Mouse (Mus musculus) adrenal gland, postnatal 14 days (tissue): ENCODE results near the gene Vwf. TPM values are rescaled to one million over a fixed set of nuclear protein-coding genes. Genes with fewer than 3 reads are reported as not detected.
A peak's percentile ranks its signal among the peaks of the same experiment; 100 is the strongest.

Experiments
- DNase-seq: peaks from one replicate; pipeline ENCODE4 v3.0.0; 2021; ENCODE audit warnings: mixed read lengths
- long read RNA-seq, 2 experiments: library from polyadenylated mRNA; stranded (forward); transcript quantifications; one replicate each; pipeline ENCODE4 v2.0.0; 2021
- total RNA-seq: library from RNA; stranded (reverse); gene quantifications from 2 replicates; pipeline ENCODE4 v1.2.3, GENCODE M21; 2021

The Vwf gene
- 18.5 and 30.6 TPM in 2 replicates for total RNA-seq
- long read RNA-seq, experiment 1, partial matches to known transcripts = 5 of 6 reads
- long read RNA-seq, experiment 1, other reads (novel, unspliced or antisense) = 1 of 6 reads
- long read RNA-seq, experiment 2, partial matches to known transcripts = 6 of 10 reads
- long read RNA-seq, experiment 2, other reads (novel, unspliced or antisense) = 2 of 10 reads

DNA sequence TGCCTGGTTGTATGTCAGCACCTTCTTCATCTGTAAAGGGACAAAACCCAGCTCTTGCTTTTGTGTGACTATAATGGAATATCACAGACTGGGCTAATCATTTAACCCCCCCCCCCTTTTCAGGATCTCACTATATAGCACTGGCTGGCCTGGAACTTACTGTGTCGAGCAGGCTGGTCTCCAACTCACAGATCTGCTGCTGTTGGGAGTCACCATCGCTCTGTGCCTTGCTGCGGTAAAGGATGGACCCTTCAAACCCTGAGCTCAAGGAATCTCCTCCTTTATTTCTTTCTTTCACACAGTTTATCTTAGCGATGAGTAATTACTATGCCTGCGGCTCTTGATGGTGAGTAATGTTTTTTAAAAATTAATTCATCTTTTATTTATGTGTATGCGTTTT, at the start of gene Vwf:
Vwf (plus strand) TSS at position 301 of the 400 bp plus-strand sequence.
- no peak for DNase-seq

DNA sequence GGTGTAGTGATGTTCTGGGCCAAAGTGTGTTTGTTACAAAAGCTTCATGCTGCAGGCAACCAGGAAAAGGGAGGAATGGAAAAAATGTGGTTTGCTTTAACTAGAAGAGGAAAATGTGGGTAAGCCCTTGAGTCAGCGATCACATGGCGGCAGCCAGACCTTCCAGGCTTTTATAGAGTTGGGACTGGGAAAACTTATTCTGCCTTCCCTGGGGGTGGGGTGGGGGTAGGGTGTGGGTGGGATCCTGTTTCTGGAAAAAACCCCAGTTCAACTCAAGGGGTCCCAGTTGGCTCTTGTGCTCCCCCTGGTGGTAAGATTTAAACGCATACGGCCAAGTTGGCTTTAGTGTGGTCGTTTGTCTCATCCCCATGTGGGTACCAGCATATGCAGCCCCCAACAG, 48.5 kb upstream of the Vwf start:
- peak; percentile 28 for DNase-seq

DNA sequence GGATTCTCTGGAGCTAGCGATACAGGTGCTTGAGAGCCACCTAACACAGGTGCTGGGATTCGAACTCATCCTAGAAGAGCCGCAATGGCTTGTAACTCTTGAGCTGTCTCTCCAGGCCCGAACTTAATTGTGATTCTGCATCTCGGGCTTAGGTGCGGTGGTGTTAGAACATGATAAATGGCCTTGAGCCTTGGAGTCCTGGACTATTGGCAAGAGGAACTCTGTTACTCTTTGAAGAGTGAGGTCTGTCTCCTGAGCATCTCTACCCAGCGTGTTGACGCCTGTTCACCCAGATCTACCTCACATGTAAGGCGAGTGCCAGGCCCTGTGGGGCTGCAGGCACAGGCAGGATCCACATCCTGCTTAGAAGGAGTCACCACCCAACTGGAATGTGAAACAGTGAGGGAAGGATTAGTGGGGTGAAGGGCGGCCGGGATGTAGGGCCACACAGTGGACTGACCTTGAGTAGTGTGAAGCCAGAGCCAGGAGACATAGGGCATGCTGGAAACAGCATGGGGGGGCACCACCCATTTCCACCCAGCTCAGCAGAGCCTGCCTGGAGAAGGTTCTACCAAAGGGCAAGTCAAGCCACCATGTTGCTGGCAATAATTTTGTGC, 43.3 kb upstream of the Vwf start:
- DNase-seq = no peak

DNA sequence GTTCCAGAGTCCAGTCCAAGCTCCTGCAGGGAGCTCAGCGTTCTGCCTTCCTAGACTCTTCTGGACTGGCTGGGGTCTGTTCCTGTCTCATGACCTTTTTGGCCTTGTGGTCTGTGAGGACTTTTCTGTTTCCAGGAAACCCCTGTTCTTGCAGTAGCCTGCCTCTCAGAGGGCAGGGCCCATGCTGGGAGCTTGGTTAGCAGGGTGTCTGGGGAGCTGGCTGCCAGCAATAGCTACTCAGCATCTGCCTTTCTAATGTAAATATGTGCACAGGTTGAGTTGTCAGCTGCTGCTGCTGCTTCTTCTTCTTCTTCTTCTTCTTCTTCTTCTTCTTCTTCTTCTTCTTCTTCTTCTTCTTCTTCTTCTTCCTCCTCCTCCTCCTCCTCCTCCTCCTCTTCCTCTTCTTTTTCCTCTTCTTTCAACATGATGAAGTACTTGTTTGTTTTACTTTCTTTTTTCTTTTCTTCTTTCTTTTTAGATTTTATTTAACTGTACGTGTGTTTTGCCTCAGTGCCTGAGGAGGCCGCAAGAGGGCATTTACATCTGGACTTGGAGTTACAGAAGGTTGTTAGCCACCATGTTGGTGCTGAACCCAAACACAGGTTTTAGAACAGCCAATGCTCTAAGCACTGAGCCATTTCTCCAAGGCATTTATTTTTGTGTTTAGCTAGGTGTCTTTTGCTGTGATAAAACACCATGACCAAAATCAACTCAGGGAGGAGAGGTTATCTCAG, 41.8 kb upstream of the Vwf start:
- DNase-seq = no peak

DNA sequence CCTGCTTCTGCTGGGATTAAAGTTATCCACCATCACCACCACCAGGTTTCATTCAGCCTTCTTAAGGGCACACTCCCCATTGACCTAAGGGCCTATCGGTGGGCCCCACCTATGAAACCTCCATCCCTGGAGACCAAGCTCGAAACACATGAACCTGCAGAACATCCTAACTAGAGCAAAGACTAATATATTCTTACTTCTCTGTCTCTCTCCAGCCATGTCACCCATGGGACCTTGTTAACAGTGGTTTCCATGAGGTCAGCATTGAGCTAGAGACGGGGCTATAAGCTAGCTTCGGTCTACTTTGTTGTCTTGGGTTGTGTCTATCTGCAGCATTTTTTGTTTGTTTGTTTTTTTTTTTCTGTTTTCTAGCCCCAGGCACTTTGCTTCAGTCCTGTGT, 40.1 kb upstream of the Vwf start:
- no peak for DNase-seq

DNA sequence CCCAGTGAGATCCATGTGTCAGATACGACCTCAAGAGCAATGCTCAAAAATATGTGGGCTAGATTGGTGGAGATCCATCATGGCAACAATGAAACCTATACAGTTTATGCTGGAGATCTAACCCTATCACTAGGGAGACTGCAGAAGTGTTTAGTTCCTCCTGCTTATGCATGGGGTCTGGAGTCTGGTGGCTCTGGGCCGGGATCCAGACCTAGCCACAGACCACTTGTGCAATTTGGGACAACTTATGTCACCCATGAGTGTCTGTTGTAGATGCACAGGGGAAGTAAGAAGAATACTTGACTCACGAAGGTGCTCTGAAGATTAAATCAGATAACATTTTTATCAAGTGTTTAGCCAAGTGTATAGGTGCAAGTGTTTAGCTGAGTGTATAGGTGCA, 36.8 kb upstream of the Vwf start:
- DNase-seq = no peak

DNA sequence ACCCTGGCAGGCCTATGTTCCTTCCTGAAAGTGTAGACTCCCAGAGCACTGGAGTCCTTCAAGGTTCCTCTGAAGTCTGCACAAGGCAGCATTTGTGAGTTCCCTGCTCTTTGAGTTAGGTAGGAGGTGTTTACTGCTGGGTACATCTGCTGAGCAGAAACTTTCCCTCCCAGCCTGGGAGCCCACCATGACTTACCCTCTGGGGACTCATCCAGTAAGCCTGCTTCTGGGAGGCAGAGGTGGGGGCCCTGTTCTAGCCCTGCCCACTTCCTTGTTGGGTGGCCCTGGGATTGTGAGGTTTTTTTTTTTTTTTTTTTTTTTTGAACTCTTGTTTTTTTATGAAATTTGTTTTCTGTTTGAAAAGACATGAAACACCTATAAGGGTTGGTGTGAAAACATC, 35.9 kb upstream of the Vwf start:
- DNase-seq = no peak

DNA sequence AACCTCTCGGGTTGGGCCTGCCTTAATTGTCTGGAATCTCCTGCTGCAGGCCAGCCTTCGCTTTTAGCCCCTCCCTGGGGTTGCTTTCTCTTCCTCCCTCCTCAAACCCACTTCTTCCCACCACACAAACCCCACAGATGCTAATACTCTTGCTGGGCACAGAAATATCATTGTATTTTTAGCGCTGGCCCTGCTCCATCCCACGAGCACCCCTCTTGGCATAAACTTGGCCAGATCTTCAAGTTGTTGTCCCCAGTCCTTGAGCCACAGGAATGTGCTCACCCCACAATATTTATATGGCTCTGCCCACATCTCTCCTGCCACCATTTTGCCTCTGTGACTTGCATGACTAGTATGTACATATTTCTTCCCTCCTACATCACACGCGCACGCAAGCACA, 35.4 kb upstream of the Vwf start:
- no peak for DNase-seq

DNA sequence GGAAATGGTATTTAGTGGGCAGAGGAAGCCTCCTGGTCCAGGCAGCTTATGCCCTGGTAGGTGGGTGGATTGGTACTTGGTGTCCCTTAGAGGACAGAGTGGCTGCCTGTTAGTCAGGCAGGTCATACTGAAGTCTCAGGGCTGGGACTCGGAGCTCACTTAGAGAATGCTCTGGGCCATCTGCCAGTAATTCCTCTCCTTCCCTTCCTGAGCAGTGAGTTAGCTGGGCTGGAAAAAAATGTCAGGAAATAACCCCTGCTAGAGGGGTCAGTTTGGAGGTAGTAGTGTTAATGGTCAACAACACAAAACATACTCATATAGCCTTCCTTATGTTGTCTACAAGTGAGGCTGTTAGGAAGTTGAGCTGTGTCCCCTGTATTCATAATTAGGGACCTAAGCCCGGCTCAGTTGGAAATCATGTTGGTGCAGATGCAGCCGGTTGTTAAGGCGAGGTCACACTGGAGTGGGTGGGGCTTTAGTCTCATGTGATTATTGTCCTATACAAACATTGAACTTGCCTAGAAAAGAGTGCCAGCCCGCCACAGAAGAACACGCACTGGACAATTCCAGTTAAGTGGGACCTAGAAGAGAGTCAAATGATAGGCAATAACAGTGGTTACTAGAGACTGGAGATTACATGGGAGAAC, 33.5 kb upstream of the Vwf start:
- peak; percentile 47 for DNase-seq

DNA sequence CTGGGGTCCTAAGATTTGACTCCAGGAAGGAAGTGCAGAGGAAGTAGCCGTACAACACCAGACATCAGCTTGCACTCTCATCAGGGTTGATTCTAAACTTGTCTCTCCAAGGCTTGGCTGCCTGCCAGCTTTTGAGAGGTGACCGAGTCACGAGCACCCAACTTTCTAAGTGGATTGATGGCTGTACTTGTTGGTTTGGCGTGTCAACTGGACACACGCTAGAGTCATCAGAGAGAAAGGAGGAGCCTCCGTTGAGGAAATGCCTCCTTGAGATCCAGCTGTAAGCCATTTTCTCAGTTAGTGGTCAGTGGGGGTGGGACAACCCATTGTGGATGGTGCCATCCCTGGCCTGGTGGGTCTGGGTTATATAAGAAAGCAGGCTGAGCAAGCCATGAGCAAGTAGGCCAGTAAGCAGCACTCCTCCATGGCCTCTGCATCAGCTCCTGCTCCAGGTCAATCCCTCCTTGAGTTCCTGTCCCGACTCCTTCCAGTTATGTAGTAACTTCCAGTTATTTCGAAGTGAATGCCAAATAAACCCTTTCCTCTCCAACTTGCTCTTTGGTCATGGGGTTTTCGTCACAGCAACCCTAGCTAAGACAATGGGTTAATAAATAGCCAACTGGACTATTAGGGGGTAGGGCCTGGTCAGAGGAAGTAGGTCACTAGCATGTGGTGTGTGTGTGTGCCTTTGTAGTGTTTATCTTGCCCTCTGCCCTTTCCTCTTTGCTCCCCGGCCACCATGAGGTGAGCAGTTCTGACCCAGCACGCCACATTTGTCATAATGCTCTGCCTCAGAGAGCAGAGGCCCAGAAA, 30.9 kb upstream of the Vwf start:
- DNase-seq = peak; percentile 70

DNA sequence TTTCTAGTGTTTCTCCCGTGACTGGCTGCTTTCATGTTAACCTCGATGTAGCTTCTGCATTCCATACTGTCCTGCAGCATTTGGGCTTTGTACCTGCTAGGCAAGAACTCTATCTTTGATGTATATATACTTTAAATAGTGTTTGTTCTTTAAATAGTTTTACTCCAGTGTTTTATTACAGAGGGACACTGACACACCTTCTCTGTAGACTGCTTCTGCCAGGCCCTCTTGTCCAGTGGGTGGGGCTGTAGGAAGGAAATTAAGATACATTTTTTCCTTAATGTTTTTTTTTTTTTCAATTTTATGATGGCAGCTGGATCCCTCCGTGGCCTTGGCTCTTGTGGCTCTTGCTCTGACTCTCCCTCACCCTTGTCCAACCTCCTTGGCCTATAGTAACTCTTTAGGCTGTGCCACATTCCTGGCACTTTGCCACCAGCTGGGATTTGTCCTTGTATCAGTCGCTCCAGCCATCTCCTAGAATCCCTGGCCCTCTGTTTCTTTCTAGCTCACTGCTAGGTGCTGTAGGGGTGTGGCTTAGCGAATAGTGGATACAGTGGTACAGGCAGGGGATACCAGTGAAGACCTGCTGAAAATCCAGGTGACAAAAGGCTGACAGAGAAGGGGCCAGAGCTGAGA, 24.9 kb upstream of the Vwf start:
- DNase-seq = peak; percentile 45

DNA sequence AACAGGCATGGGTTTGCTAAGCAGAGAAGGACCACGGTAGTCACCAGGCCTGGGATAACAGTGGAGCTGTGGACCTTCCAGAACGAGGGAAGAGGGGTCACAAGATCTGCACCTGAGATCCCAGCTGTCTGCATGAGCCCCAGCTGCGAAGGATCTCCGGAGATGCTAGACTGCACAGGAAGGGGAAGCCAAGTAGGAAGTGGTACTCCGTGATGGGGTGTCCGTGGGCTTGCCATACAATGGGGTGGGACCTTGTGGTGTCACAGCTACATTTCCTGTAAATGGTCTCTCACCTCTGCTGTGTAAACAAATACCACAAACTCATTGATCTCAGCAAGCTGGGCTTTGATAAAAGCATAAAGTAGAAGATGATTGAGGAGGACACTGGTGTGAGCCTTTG, 22.5 kb upstream of the Vwf start:
- no peak for DNase-seq

DNA sequence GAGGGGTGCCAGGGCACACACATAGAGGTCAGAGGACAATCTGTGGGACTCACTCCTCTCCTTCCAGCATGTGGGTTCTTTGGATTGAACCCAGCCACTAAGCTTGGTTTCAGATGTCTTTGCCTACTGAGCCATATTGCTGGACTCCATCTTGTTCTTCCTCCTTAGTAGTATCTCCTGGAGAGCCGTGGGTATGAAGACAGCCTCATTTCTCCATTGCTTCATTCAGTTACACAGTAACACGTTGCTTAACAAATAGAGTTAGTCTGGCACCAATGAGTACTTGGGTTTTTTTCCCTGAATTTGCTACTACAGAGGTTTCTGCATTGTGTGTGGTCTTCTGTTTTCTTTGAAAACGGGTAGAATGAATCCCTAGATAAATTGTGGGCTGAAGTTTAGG, 20.5 kb upstream of the Vwf start:
- DNase-seq = no peak

DNA sequence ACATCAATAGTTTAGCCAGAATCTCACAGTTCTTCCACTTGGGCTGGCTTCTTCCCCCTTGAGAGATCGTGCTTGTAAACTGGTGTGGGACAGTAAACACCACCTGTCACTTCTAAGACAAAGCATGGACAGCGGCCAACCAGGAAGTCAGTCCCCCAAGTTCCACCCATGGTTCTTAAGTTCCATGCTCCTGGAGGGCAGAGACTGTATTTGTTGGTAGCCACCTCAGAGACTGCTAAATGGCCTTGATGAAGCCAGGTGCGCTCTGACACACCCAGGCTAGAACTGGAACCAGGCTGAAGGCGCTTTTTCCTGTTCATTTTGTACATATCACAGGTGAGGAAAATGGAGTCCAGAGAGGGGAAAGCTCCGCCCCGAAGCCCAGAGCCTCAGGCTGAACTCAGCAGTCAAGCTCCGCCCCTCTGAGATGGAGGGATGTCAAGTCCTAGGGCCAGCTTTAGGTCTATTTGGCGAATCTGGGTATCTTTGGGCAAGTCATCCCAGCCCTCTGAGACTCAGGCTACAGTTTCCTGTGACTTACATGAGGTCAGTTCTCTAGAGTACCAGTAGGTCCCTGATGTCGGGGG, 17.9 kb upstream of the Vwf start:
- no peak for DNase-seq

DNA sequence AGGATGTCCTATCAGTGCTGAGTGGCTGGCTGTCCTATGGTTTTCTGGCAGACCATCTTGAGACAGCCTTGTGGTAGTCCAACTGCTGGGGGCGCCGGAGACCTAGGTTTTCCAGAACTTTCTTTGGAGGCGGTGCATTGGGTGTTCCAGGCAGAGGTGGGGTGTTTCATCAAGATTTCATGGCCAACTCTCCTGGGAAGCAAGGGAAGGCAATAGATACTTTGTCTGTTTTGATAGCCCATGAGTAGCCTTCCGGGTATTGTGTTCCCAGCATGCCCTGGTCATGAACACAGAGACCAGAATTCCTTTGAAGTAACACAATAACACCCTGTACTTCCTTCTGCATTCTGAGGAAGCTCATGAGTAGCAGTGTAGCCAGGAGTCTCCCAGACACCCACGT, 17.1 kb upstream of the Vwf start:
- peak; percentile 37 for DNase-seq

DNA sequence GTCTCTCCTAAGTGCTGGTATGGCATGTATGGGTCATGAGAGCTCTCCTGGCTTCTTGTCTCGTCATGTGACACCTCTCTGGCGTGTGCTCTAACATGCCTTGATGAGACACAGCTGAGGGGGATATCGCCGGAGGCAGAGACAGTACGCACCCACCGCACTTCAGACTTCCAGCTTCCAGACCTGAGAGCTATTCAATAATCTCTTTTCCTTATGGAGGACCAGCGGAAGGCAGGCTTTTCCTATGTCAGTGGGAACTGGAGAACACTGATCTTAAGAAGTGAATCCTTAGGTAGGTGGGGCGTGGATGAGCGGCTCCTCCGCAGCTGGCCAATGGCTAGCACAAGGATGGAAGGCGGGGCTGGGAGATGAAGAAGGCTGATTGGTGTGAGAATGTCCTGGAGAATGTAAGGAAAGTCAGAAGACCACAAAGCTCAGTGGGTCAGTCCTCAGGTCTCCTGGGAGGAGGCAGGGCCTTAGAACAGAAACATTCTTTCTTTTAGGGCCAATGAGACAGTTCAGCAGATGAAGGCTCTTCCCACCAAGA, 13.4 kb upstream of the Vwf start:
- no peak for DNase-seq

DNA sequence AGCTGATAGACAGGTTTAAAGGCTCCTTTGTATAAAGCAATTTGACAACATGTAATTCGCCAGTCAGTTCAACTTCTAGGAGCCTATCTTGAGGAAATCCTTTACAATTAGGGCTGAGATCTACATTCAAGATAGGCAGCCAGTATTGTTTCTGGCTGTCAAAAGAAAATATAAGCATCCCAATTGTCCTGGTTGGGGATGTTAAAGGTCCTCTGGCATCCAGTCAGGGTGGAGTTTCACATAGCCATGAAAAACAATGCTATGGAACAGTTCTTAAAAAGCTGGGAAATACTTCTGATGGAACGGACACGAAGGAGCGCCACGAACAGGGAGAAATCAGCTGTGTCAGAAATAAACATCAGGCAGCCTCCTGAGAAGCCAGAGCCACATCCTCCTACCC, 11.6 kb upstream of the Vwf start:
- no peak for DNase-seq

DNA sequence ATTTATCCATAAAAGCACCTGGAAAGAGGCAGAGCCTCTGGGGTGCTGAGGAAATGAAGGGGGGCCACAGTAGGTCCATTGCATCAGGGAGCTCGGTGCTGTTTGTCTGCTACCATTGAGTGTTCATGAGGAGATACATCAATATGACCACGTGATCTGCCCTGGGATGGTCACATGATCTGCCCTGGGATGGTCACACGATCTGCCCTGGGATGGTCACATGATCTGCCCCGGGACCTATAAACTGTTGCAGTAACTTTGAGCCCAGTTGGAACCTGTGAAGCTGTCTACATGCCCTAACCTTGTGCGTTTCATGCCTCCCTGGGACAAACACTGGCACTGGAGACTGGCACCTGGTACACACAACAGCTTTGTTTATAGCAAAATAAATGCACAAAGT, 8.1 kb upstream of the Vwf start:
- DNase-seq = peak; percentile 15

DNA sequence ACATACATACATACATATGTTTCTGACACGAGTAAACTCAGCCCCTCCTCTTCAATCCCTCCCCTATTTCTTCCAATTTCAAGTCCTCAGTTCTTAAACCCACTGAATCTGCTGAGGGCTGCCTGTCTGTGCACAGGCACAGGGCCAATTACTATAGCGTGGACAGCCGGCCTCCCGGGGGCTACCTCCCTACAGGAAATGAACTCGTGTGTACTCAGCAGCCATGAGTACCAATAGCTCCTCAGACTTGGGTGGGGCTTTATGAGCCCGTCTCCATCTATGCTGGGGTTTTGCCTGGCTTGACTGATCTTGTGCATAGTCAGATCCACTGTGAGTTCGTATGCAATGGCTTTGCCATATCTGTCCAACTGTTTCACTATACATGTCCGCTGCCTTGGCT, 7.2 kb upstream of the Vwf start:
- DNase-seq = no peak

DNA sequence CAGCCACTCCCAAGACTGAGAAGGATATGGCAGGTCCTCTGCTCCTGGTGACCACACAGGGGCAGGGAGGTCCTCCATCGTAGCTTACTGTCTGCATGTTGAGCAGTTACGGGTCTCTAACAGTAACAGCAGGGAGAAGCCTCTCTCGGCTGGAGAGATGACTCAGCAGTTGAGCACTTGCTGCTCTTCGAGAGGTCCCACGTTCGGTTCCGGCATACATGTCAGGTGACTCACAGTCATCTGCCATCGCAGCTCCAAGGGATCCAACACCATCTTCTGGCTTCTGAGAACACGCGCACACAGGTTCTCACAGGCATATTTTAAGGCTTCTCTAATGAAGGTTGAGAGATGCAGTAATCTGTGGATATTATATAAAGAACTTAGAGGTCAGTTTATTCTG, 6.4 kb upstream of the Vwf start:
- DNase-seq = no peak

DNA sequence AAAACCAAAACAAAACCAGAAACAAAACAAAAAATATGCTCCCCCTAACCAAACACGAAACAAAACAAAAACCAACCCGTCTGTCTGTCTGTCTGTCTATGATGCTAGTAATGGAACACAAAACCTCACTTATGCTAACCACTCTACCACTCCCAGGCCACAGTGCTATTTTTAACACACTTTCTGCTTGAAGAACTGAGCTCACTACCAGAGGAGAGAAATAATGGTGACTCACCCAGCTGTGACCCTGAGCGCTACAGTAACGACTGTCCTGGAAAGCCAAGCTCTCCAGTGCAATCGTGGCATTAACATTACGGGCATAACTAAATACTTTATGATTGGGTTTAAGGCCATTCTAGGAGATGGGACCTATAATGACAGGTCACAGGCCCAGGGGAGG, 5.7 kb upstream of the Vwf start:
- DNase-seq = peak; percentile 51
